Mouse (Mus musculus): ENCODE measurements around the gene Rbpjl. TPM values are rescaled to one million over a fixed set of nuclear protein-coding genes. Genes with fewer than 3 reads are reported as not detected.

The Rbpjl gene
- polyA plus RNA-seq, 1 experiment from 2014 or later = not detected

GRCm38 (mm10) chr2:164371371-164371770 lies 31.6 kb upstream of the Rbpjl start:
- Histone ChIP-seq H3K4me2 (ENCODE audit: low read length) (no peak overlapping the region), H3K9ac (ENCODE audit: low read length) (no peak overlapping the region), H3K4me1 (ENCODE audit: control insufficient read depth, insufficient read depth, low read length) (no peaks in the 10 kb centered on the region), H3K9me3 (replicated peaks; ENCODE audit: control insufficient read depth, low read length) (no peaks in the 10 kb centered on the region), H3K27ac (ENCODE audit: low read depth, low read length) (no peak overlapping the region), H3K36me3 (ENCODE audit: control insufficient read depth, insufficient read depth, low read length) (no peaks in the 10 kb centered on the region), H3K27me3 (replicated peaks; ENCODE audit: control insufficient read depth, insufficient read depth, low read length) (no peaks in the 10 kb centered on the region), H3K4me3 (ENCODE audit: low read depth, low read length) (no peak overlapping the region)
- DNase-seq (ENCODE audit: low spot score) = no peak
- 85% methylated on average over 3 of the region's 3 CpGs for WGBS
- ATAC-seq = no peak

DNA sequence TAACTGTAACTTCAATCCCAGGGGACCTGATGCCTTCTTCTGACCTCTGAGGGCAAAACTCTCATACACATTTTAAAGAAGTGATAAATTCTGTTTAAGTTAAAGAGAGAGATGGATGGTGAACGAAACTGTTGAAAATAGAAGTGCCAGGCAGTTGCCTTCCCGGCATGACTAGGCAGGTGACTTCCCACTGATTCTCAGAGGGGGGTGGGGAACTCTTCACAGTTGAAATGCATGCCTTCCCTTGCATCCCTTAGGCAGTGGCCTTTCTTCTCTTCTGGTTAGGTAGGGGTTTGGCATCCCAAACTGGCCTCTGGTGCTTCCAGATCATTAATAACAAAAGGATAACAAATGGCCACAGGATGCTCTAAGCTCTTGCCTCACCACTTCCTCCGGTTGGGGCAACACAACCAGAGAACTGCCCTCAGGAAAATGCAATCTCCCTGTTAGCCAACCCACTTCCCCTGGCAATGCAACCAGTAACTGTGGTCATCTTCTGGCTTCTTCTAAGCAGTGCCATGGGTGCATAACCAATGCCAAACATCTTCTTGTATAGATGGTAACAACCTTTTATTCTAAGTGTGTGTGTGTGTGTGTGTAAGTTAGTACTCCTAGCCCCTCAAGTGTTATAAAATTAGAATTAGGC lies 30.4 kb upstream of the Rbpjl start:
- ATAC-seq = no peak
- WGBS = 43% methylated on average over 3 of the region's 3 CpGs
- no peak overlapping the region for H3K4me3 ChIP-seq (ENCODE audit: low read depth, low read length)

GRCm38 (mm10) chr2:164373187-164373586 lies 29.8 kb upstream of the Rbpjl start:
- WGBS = 59% methylated on average over 4 of the region's 4 CpGs

More for the DNA sequence above, 30.4 kb upstream of the Rbpjl start:
- no peaks in the 10 kb centered on the region for H3K9me3 ChIP-seq (replicated peaks; ENCODE audit: control insufficient read depth, low read length)
- H3K4me2 ChIP-seq (ENCODE audit: low read length) = no peak overlapping the region
- no peaks in the 10 kb centered on the region for H3K27me3 ChIP-seq (replicated peaks; ENCODE audit: control insufficient read depth, insufficient read depth, low read length)
- no peak for DNase-seq (ENCODE audit: low spot score)
- H3K27ac ChIP-seq (ENCODE audit: low read depth, low read length) = no peak overlapping the region
- H3K36me3 ChIP-seq (ENCODE audit: control insufficient read depth, insufficient read depth, low read length) = no peaks in the 10 kb centered on the region
- H3K4me1 ChIP-seq (ENCODE audit: control insufficient read depth, insufficient read depth, low read length) = no peaks in the 10 kb centered on the region
- H3K9ac ChIP-seq (ENCODE audit: low read length) = no peak overlapping the region

DNA sequence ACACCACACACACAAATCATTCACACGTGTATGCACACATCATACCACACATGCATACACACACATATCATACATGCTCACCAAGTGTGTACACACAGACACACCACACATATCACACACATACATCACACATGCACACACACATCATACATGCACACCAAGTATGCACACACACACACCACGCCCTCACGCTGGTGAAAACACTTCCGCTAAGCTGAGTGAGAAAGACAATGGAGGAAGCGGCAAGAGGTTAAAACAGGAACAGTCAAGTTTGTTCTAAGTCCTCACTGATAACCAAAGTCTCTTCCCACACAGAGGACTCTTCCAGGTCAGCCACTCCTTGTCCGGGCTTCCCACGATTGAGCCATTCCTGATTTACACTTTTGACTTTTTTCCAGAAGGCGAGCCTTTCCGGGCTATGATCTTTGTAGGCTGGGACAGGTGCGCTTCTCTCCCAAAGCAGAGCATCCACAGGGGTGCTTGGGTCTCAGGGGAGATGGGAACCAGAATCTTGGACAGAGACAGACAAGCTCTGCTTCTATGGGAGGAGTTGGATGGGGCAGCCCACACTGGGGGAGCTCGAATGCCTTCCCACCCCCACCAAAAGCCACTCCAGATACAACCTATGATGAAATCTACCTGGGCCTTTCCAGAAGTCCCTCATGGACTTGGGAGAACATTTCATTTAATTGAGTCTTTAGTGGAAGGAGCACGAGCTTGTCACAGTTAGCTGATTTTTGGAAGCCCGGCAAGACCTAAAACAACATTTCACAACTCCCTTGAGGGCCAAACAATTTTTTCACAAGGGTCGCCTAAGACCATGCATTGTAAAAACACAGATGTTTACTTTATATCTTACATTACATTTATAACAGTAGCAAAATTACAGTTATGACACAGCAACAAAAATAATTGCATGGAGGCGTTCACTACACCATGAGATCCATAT lies 25.2 kb upstream of the Rbpjl start:
- no peak for ATAC-seq
- DNase-seq (ENCODE audit: low spot score) = no peak
- H3K27me3 ChIP-seq (replicated peaks; ENCODE audit: control insufficient read depth, insufficient read depth, low read length) = no peaks in the 10 kb centered on the region
- no peak overlapping the region for H3K9ac ChIP-seq (ENCODE audit: low read length)
- no peaks in the 10 kb centered on the region for H3K9me3 ChIP-seq (replicated peaks; ENCODE audit: control insufficient read depth, low read length)
- H3K36me3 ChIP-seq (ENCODE audit: control insufficient read depth, insufficient read depth, low read length) = no peaks in the 10 kb centered on the region
- H3K4me1 ChIP-seq (ENCODE audit: control insufficient read depth, insufficient read depth, low read length) = no peaks in the 10 kb centered on the region
- no peak overlapping the region for H3K4me2 ChIP-seq (ENCODE audit: low read length)
- no peak overlapping the region for H3K27ac ChIP-seq (ENCODE audit: low read depth, low read length)
- 92% methylated on average over 15 of the region's 15 CpGs for WGBS
- no peak overlapping the region for H3K4me3 ChIP-seq (ENCODE audit: low read depth, low read length)

More at GRCm38 (mm10) chr2:164373187-164373586, 29.8 kb upstream of the Rbpjl start:
- Histone ChIP-seq H3K4me2 (ENCODE audit: low read length) (no peak overlapping the region), H3K9me3 (replicated peaks; ENCODE audit: control insufficient read depth, low read length) (no peaks in the 10 kb centered on the region), H3K9ac (ENCODE audit: low read length) (no peak overlapping the region), H3K27ac (ENCODE audit: low read depth, low read length) (no peak overlapping the region), H3K27me3 (replicated peaks; ENCODE audit: control insufficient read depth, insufficient read depth, low read length) (no peaks in the 10 kb centered on the region), H3K36me3 (ENCODE audit: control insufficient read depth, insufficient read depth, low read length) (no peaks in the 10 kb centered on the region), H3K4me3 (ENCODE audit: low read depth, low read length) (no peak overlapping the region), H3K4me1 (ENCODE audit: control insufficient read depth, insufficient read depth, low read length) (no peaks in the 10 kb centered on the region)
- ATAC-seq (no peak), DNase-seq (ENCODE audit: low spot score) (no peak)

GRCm38 (mm10) chr2:164381726-164382125 lies 21.2 kb upstream of the Rbpjl start:
- H3K36me3 ChIP-seq (ENCODE audit: control insufficient read depth, insufficient read depth, low read length) = no peaks in the 10 kb centered on the region
- DNase-seq (ENCODE audit: low spot score) (no peak), ATAC-seq (no peak)
- no peaks in the 10 kb centered on the region for H3K9me3 ChIP-seq (replicated peaks; ENCODE audit: control insufficient read depth, low read length)
- no peak overlapping the region for H3K4me2 ChIP-seq (ENCODE audit: low read length)
- H3K4me1 ChIP-seq (ENCODE audit: control insufficient read depth, insufficient read depth, low read length) = peaks cover 2% of the 10 kb centered on the region; the same call in 1 of the 2 replicates
- H3K9ac ChIP-seq (ENCODE audit: low read length) = no peak overlapping the region
- WGBS = 78% methylated on average over 8 of the region's 8 CpGs
- H3K4me3 ChIP-seq (ENCODE audit: low read depth, low read length) = no peak overlapping the region
- H3K27me3 ChIP-seq (replicated peaks; ENCODE audit: control insufficient read depth, insufficient read depth, low read length) = no peaks in the 10 kb centered on the region
- H3K27ac ChIP-seq (ENCODE audit: low read depth, low read length) = no peak overlapping the region

GRCm38 (mm10) chr2:164382971-164383370 lies 20.0 kb upstream of the Rbpjl start:
- ATAC-seq (no peak), DNase-seq (ENCODE audit: low spot score) (no peak)
- Histone ChIP-seq H3K9me3 (replicated peaks; ENCODE audit: control insufficient read depth, low read length) (no peaks in the 10 kb centered on the region), H3K9ac (ENCODE audit: low read length) (no peak overlapping the region), H3K4me2 (ENCODE audit: low read length) (no peak overlapping the region), H3K27me3 (replicated peaks; ENCODE audit: control insufficient read depth, insufficient read depth, low read length) (no peaks in the 10 kb centered on the region), H3K4me3 (ENCODE audit: low read depth, low read length) (no peak overlapping the region), H3K4me1 (ENCODE audit: control insufficient read depth, insufficient read depth, low read length) (peaks cover 2% of the 10 kb centered on the region; the same call in 1 of the 2 replicates), H3K27ac (ENCODE audit: low read depth, low read length) (no peak overlapping the region), H3K36me3 (ENCODE audit: control insufficient read depth, insufficient read depth, low read length) (no peaks in the 10 kb centered on the region)
- WGBS = 88% methylated on average over 3 of the region's 3 CpGs

- H3K4me1 ChIP-seq (ENCODE audit: control insufficient read depth, insufficient read depth, low read length) = peaks cover 2% of the 10 kb centered on the region; the same call in 1 of the 2 replicates
- WGBS = 48% methylated on average over 11 of the region's 11 CpGs
- no peak for ATAC-seq
- H3K36me3 ChIP-seq (ENCODE audit: control insufficient read depth, insufficient read depth, low read length) = no peaks in the 10 kb centered on the region
- no peak overlapping the region for H3K4me2 ChIP-seq (ENCODE audit: low read length)
- H3K4me3 ChIP-seq (ENCODE audit: low read depth, low read length) = no peak overlapping the region
- no peak overlapping the region for H3K9ac ChIP-seq (ENCODE audit: low read length)
- no peaks in the 10 kb centered on the region for H3K9me3 ChIP-seq (replicated peaks; ENCODE audit: control insufficient read depth, low read length)
- DNase-seq (ENCODE audit: low spot score) = no peak
- H3K27me3 ChIP-seq (replicated peaks; ENCODE audit: control insufficient read depth, insufficient read depth, low read length) = 0 out of 2 replicates have a peak, but pooled peaks cover 2% of the 10 kb centered on the region
- no peak overlapping the region for H3K27ac ChIP-seq (ENCODE audit: low read depth, low read length)
Measured at GRCm38 (mm10) chr2:164383656-164384399, 19.1 kb upstream of the Rbpjl start.

DNA sequence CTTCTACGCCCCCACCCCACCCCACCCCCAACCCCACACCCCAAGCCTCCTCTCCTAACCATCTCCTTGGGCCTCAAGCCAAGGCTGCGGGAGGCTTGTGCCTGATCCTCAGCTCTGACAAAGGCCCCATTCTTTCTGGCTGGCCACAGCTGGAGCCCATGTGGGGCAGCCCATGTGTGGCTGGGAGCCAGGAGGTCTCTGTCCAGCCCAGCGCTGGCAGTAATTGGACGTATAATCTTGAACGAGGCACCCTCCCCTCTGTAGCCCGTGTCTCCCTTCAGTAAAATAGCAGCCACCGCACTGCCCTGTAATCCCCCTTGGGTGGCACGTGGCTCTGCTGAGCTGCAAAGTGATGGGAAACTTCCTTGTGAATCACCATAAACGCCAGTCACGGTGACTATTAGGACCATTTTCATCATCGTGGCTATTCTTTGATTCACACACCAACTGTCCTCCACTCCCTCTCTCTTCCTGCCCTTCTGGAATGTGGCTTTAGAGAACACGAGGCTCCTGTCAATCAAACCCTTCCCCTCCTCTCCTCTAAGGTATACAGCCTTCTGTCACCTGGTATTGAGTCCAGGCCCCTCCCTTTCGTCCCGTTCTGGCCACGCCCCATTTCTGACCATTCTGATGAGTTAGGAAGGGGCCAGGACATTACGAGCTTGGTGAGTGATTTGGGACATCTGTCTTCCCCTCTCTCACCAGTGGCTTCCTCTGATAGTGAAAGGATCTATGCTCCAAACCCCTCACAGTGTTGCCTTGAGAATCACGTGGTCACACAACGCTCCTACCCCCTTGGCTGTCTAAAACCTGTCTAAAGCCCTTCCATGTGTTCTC lies 16.8 kb upstream of the Rbpjl start:
- H3K9ac ChIP-seq (ENCODE audit: low read length) = no peak overlapping the region
- peak; percentile 71 for DNase-seq (ENCODE audit: low spot score)
- peaks cover 2% of the 10 kb centered on the region; the same call in 1 of the 2 replicates for H3K4me1 ChIP-seq (ENCODE audit: control insufficient read depth, insufficient read depth, low read length)
- 7% methylated on average over 17 of the region's 18 CpGs for whole genome bisulfite sequencing
- 0 out of 2 replicates have a peak, but pooled peaks cover 3% of the 10 kb centered on the region for H3K27me3 ChIP-seq (replicated peaks; ENCODE audit: control insufficient read depth, insufficient read depth, low read length)
- no peak overlapping the region for H3K27ac ChIP-seq (ENCODE audit: low read depth, low read length)
- H3K36me3 ChIP-seq (ENCODE audit: control insufficient read depth, insufficient read depth, low read length) = no peaks in the 10 kb centered on the region
- H3K9me3 ChIP-seq (replicated peaks; ENCODE audit: control insufficient read depth, low read length) = no peaks in the 10 kb centered on the region
- ATAC-seq = peak; percentile 66; the same call in 1 of the 2 replicates
- H3K4me2 ChIP-seq (ENCODE audit: low read length) = peak overlapping the region; percentile 12
- no peak overlapping the region for H3K4me3 ChIP-seq (ENCODE audit: low read depth, low read length)
